Mouse (Mus musculus): ENCODE data around the gene Vmn1r200. TPM values are rescaled to one million over a fixed set of nuclear protein-coding genes. Genes with fewer than 3 reads are reported as not detected.

Vmn1r200 gene
- total RNA-seq (2021) = not detected
- long read RNA-seq = 0 reads

DNA sequence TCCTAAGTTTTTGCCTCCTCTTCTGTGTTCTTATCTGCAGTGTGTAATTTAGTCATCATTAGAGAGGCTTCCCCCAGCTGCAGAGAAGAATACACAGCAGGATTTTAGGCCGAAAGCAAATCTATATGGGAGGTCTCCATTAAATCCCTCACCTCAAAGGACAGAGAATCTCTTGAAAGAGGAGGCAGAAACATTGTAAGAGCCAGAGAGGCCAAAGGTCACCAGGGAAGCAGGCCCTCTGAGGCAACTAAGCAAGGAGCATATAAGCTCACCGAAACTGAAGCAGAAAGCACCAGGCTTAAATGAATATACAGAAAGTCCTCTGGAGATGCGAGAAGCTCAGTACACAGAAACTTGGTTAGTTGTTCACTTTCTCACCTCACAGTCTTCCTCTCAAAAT, at the start of gene Vmn1r200:
TSS of gene Vmn1r200 (plus strand) at position 301 of the 400 bp plus-strand sequence.
- DNase-seq (ENCODE audit: low spot score in 2 of 2) = no peak

DNA sequence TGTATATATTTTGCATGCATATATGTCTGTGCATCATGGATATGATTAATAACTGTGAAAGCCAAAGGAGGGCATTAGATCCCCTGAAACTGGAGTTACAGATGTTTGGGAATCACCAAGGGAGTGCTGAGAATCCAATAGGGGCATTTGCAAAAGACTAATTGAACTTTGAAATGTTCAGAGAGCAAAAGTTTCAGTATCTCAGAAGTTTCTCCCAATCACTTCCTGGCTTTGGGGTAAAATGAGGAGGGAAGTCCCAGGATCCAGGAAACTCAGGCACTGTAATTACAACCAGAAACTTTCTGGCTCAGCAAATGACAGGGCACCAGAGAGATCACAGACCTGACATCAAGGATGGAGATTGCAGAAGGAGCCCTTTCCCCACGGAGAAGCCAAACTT, 40.1 kb upstream of the Vmn1r200 start, which contains the start of gene Vmn1r198:
TSS of gene Vmn1r198 (plus strand) at position 301 of the 400 bp plus-strand sequence.
- no peak for DNase-seq (ENCODE audit: low spot score in 2 of 2)

DNA sequence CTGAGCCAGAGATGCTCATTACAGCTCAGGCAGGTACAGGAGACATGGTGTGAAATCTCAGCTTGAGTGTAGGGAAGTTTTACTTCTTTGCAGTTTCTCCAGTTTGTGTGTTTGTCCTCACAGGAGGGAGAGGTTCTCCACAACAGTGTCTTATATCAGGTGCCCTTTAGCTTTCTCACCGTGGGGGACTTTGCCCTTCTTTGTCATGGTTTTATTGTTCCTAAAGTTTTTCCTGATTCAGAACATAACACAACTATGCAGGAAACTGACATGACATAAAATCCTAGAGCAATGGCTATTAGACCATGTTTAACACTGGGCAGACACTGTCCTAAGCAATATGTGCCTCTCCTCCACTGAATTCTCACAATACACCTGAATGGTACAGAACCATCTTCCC, 39.4 kb upstream of the Vmn1r200 start:
- no peak for DNase-seq (ENCODE audit: low spot score in 2 of 2)

DNA sequence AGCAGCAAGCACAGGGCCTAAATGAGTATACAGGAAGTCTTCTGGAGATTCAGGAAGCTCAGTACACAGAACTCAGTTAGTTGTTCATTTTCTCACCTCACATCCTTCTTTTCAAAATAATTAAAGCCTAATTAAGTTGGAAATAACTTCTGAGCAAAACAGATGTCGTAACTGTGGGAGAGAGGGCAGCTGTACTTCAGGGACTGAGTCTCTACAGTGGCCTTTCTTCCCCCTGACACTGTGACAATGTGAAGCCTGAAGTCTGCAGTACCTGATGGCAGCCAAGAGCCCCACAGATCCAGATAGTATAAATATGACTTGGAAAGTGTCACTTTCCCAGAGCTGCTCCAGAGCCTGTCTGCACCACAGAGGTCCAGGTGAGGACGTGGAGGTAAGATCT, 10.7 kb upstream of the Vmn1r200 start, which contains the start of gene Vmn1r199:
TSS of gene Vmn1r199 (plus strand) at position 301 of the 400 bp plus-strand sequence.
- DNase-seq (ENCODE audit: low spot score in 2 of 2) = no peak

DNA sequence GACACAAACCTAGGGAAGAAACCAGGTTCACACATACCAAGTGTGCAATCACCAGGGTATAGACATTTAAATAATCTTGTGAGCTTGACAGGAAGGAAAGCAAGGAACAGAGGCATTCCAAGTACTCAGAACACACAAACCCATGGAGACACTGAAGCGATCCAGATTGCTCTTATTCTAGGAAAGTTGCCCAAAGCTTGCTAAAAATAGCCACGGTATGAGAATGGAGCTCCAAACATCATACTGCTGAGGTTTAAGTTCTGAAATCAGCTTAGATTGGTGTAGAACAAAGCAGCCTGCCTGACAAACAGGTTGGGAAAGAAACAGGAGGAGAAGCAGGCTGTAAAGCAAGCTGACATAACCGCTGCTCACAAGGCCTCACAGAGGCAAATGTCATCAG, 9.0 kb upstream of the Vmn1r200 start:
- DNase-seq (ENCODE audit: low spot score in 2 of 2) = peak in 1 of 2 experiments; percentile 15

DNA sequence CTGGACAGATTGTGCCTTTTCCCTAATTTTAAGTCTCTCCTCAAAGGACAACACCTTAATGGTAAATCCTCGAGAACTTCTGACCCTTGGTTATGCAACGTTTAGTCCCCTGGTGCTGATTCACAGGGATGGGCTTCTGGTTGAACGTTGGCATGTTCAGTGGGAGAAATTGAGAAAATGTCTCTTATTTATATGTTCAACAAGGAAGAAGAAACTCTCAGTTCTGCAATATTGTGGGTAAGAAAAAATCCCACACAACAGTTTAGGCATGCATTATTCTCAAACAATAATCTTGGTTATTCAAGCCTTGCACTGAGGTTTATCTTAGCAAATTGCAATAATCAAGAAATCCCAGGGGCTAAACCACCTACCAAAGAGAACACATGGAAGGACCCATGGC, 6.8 kb upstream of the Vmn1r200 start:
- DNase-seq (ENCODE audit: low spot score in 2 of 2) = no peak

DNA sequence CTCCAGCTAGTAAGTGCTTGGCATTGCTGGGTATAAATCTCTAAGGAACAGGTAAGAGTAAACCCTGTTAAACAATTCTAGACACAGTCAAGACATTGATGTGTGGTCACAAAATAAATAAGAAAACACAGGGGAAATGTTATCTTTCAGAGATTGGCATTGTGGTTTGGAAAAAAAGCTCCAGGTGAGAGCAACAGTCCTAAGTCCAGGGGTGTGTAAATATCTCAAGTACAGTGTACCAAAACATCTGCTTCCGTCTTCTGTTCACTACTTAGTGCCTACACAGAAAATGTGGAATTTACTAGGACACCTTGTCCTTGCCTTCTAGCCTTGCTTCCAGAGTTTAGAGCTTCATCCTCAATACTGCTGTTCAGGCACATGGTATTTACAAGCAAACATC, 3.1 kb upstream of the Vmn1r200 start:
- DNase-seq (ENCODE audit: low spot score in 2 of 2) = no peak

DNA sequence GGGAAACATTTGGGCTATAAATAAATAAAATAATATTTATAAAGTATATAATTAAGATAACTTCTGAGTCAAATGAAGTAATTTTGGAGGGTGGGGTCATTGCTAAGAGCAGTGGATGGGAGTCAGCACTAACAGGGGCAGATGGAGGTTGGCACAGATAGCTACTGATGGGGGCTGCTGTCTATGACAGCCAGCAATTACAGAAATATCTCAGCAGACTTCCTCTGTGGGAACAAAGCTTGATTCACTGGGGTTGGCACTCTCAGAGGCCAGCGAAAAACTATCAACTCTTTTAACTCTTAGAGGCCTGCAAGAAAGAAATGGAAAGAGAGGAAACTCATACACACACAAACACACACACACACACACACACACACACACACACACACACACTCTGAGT, 12.8 kb downstream of the Vmn1r200 start:
- peak in 1 of 2 experiments; percentile 20 for DNase-seq (ENCODE audit: low spot score in 2 of 2)

Other genes starting within 250 kb of the Vmn1r200 start
- gene Vmn1r191, start 206.4 kb upstream of the Vmn1r200 start, total RNA-seq (2021) = not detected
- not detected for gene Vmn1r192, start 199.2 kb upstream of the Vmn1r200 start, total RNA-seq (2021)
- not detected for gene Vmn1r193, start 167.2 kb upstream of the Vmn1r200 start, total RNA-seq (2021)
- not detected for gene Vmn1r194, start 146.2 kb upstream of the Vmn1r200 start, total RNA-seq (2021)
- gene Vmn1r195, start 119.9 kb upstream of the Vmn1r200 start, total RNA-seq (2021) = not detected
- gene Vmn1r196, start 100.5 kb upstream of the Vmn1r200 start, total RNA-seq (2021) = not detected
- gene Vmn1r197, start 65.8 kb upstream of the Vmn1r200 start, total RNA-seq (2021) = not detected
- not detected for gene Vmn1r198, start 40.0 kb upstream of the Vmn1r200 start, total RNA-seq (2021)
- not detected for gene Vmn1r199, start 10.6 kb upstream of the Vmn1r200 start, total RNA-seq (2021)
- gene Vmn1r201, start 81.5 kb downstream of the Vmn1r200 start, total RNA-seq (2021) = not detected
- under 1 TPM in 1 of 2 experiments, not detected in 1; 0.09 TPM for gene Vmn1r202, start 115.0 kb downstream of the Vmn1r200 start, total RNA-seq (2021)
- under 1 TPM in 1 of 2 experiments, not detected in 1; 0.05 TPM for gene Vmn1r203, start 127.7 kb downstream of the Vmn1r200 start, total RNA-seq (2021)
- not detected for gene Vmn1r204, start 162.8 kb downstream of the Vmn1r200 start, total RNA-seq (2021)
- not detected for gene Vmn1r205, start 202.6 kb downstream of the Vmn1r200 start, total RNA-seq (2021)
- not detected for gene Vmn1r206, start 233.9 kb downstream of the Vmn1r200 start, total RNA-seq (2021)

Data from layer of hippocampus, postnatal 10 days (tissue).